Mouse (Mus musculus): ENCODE data around the gene Hipk4.

Hipk4 gene

GRCm38 (mm10) chr7:27522967-27523366 lies at the start of gene Hipk4:
Hipk4 (plus strand) TSS chr7:27523267.
- no peak for DNase-seq (ENCODE audit: low read depth, low spot score)

- no peak for DNase-seq (ENCODE audit: low read depth, low spot score)
Measured at GRCm38 (mm10) chr7:27473835-27474489, 49.1 kb upstream of the Hipk4 start.

- peak; percentile 98 for DNase-seq (ENCODE audit: low read depth, low spot score)
Measured at GRCm38 (mm10) chr7:27474490-27474954, 48.5 kb upstream of the Hipk4 start.

GRCm38 (mm10) chr7:27475596-27475995 lies 47.5 kb upstream of the Hipk4 start:
- DNase-seq (ENCODE audit: low read depth, low spot score) = no peak

- DNase-seq (ENCODE audit: low read depth, low spot score) = no peak
Measured at GRCm38 (mm10) chr7:27476098-27476635, 46.9 kb upstream of the Hipk4 start.

GRCm38 (mm10) chr7:27478561-27478960 lies 44.5 kb upstream of the Hipk4 start:
- DNase-seq (ENCODE audit: low read depth, low spot score) = peak; percentile 35

- no peak for DNase-seq (ENCODE audit: low read depth, low spot score)
Measured at GRCm38 (mm10) chr7:27479750-27480149, 43.3 kb upstream of the Hipk4 start.

GRCm38 (mm10) chr7:27480506-27480905 lies 42.6 kb upstream of the Hipk4 start:
- DNase-seq (ENCODE audit: low read depth, low spot score) = no peak

- DNase-seq (ENCODE audit: low read depth, low spot score) = no peak
Measured at GRCm38 (mm10) chr7:27480927-27481626, 42.0 kb upstream of the Hipk4 start.

GRCm38 (mm10) chr7:27481627-27481969 lies 41.5 kb upstream of the Hipk4 start:
- DNase-seq (ENCODE audit: low read depth, low spot score) = peak; percentile 84

GRCm38 (mm10) chr7:27483860-27484259 lies 39.2 kb upstream of the Hipk4 start:
- DNase-seq (ENCODE audit: low read depth, low spot score) = no peak

GRCm38 (mm10) chr7:27486102-27486769 lies 36.8 kb upstream of the Hipk4 start:
- DNase-seq (ENCODE audit: low read depth, low spot score) = no peak

GRCm38 (mm10) chr7:27486770-27487697 lies 36.0 kb upstream of the Hipk4 start, which contains the start of gene Sertad1:
Sertad1 (plus strand) TSS chr7:27486910.
- peak; percentile 100 for DNase-seq (ENCODE audit: low read depth, low spot score)

- DNase-seq (ENCODE audit: low read depth, low spot score) = peak; percentile 71
Measured at GRCm38 (mm10) chr7:27487740-27488268, 35.3 kb upstream of the Hipk4 start.

GRCm38 (mm10) chr7:27489270-27489869 lies 33.7 kb upstream of the Hipk4 start:
- DNase-seq (ENCODE audit: low read depth, low spot score) = no peak

- no peak for DNase-seq (ENCODE audit: low read depth, low spot score)
Measured at GRCm38 (mm10) chr7:27490227-27490542, 32.9 kb upstream of the Hipk4 start.

GRCm38 (mm10) chr7:27490543-27491329 lies 32.3 kb upstream of the Hipk4 start:
- DNase-seq (ENCODE audit: low read depth, low spot score) = peak; percentile 91

GRCm38 (mm10) chr7:27491856-27492255 lies 31.2 kb upstream of the Hipk4 start:
- no peak for DNase-seq (ENCODE audit: low read depth, low spot score)

- DNase-seq (ENCODE audit: low read depth, low spot score) = no peak
Measured at GRCm38 (mm10) chr7:27493022-27493421, 30.0 kb upstream of the Hipk4 start.

- DNase-seq (ENCODE audit: low read depth, low spot score) = no peak
Measured at GRCm38 (mm10) chr7:27493450-27493849, 29.6 kb upstream of the Hipk4 start.

Measured in CD4-positive helper T cell, adult 2 months (primary cell).